Comparison of ENCODE assay signal across 9 mouse cellular contexts in genomic region chr10:94013196-94013595, GRCm38 (mm10). TPM values are rescaled to one million over a fixed set of nuclear protein-coding genes. Genes with fewer than 3 reads are reported as not detected.
DNase-seq lines count a peak whose midpoint lies in the region; ATAC-seq and TF ChIP-seq lines count a peak whose summit lies in the region.
"Had no signal": no experiment of that assay in that cellular context is flagged by ENCODE, and none has a peak within 500 bp of the region (broad histone marks: within the 10 kb centered on the region; RNA-seq: fewer than 3 reads in every experiment).

No protein-coding gene starts in this region.

- H3K4me1 ChIP-seq in forebrain, embryonic 14.5 days (ENCODE audit: control insufficient read depth, insufficient read depth, low read length): no peaks in the 10 kb centered on the region
- no peaks in the 10 kb centered on the region for H3K4me1 ChIP-seq in forebrain, embryonic 13.5 days
- no peaks in the 10 kb centered on the region for H3K4me1 ChIP-seq in spleen, adult 2 months (ENCODE audit: control insufficient read depth, insufficient read depth, insufficient read length)

- H3K4me3 ChIP-seq in forebrain, embryonic 14.5 days (ENCODE audit: low read depth, low read length): no peak overlapping the region
- no peak overlapping the region for H3K4me3 ChIP-seq in forebrain, embryonic 13.5 days
- H3K4me3 ChIP-seq in spleen, adult 2 months (ENCODE audit: extremely low read depth, insufficient read depth, insufficient read length): no peak overlapping the region
- H3K4me3 ChIP-seq: limb, embryonic 12.5 days had no signal

- H3K9me3 ChIP-seq in forebrain, embryonic 14.5 days (replicated peaks; ENCODE audit: control insufficient read depth, low read length): no peaks in the 10 kb centered on the region
- H3K9me3 ChIP-seq in forebrain, embryonic 13.5 days (replicated peaks): no peaks in the 10 kb centered on the region
- H3K9me3 ChIP-seq: limb, embryonic 12.5 days had no signal

- peak; percentile 46; the same call in 1 of the 2 replicates for TF ChIP-seq CTCF in spleen, adult 2 months (IDR thresholded peaks at IDR 0.05; ENCODE audit: extremely low read depth, insufficient read depth, insufficient read length, insufficient replicate concordance)

- no peaks in the 10 kb centered on the region for H3K27me3 ChIP-seq in forebrain, embryonic 14.5 days (replicated peaks; ENCODE audit: control insufficient read depth, insufficient read depth, low read length)
- H3K27me3 ChIP-seq in forebrain, embryonic 13.5 days: no peaks in the 10 kb centered on the region
- no peaks in the 10 kb centered on the region for H3K27me3 ChIP-seq in spleen, adult 2 months (ENCODE audit: control insufficient read depth, insufficient read depth, low read length)
- H3K27me3 ChIP-seq: limb, embryonic 12.5 days had no signal

- peak; percentile 67 for DNase-seq in forebrain, embryonic 14.5 days (ENCODE audit: low spot score)
- DNase-seq in urinary bladder, postnatal 14 days (ENCODE audit: low spot score): peak; percentile 66
- DNase-seq in urinary bladder, postnatal 4 days (ENCODE audit: low spot score in 2 of 2): no peak
- peak; percentile 45 to 54 for DNase-seq in cerebellum, postnatal 36 days
- peak; percentile 42 to 67 for DNase-seq in heart, postnatal 36 days
- peak; percentile 72 for DNase-seq in lung, postnatal 14 days
- peak in 1 of 2 experiments; percentile 44 for DNase-seq in spleen, adult 2 months (ENCODE audit: low read depth in 1 of 2, low spot score in 2 of 2)

- WGBS in forebrain, embryonic 14.5 days: 47% methylated on average over 3 of the region's 3 CpGs
- 43% methylated on average over 3 of the region's 3 CpGs for WGBS in forebrain, embryonic 13.5 days
- WGBS in spleen, adult 2 months: 64% methylated on average over 3 of the region's 3 CpGs

- no peak overlapping the region for H3K27ac ChIP-seq in forebrain, embryonic 14.5 days (ENCODE audit: low read depth, low read length)
- H3K27ac ChIP-seq in forebrain, embryonic 13.5 days: no peak overlapping the region
- no peak overlapping the region for H3K27ac ChIP-seq in spleen, adult 2 months (ENCODE audit: insufficient read depth, low read length)
- H3K27ac ChIP-seq: limb, embryonic 12.5 days had no signal

- TF ChIP-seq POLR2A in spleen, adult 2 months (IDR thresholded peaks at IDR 0.05; ENCODE audit: low read depth, low read length): no peak

- no peak overlapping the region for H3K4me2 ChIP-seq in forebrain, embryonic 14.5 days (ENCODE audit: low read length)
- no peak overlapping the region for H3K4me2 ChIP-seq in forebrain, embryonic 13.5 days
- H3K4me2 ChIP-seq: limb, embryonic 12.5 days had no signal

- H3K36me3 ChIP-seq in forebrain, embryonic 14.5 days (ENCODE audit: control insufficient read depth, insufficient read depth, low read length): no peaks in the 10 kb centered on the region; the same call in 1 of the 2 replicates
- 0 out of 2 replicates have a peak, but pooled peaks cover 4% of the 10 kb centered on the region for H3K36me3 ChIP-seq in forebrain, embryonic 13.5 days (ENCODE audit: poor library complexity, severe bottlenecking)
- no peaks in the 10 kb centered on the region for H3K36me3 ChIP-seq in spleen, adult 2 months (ENCODE audit: control insufficient read depth, insufficient read depth, low read length)
- H3K36me3 ChIP-seq: limb, embryonic 12.5 days had no signal

- ATAC-seq in forebrain, embryonic 14.5 days: no peak
- no peak for ATAC-seq in forebrain, embryonic 13.5 days

- H3K9ac ChIP-seq in forebrain, embryonic 14.5 days (ENCODE audit: low read length): no peak overlapping the region
- H3K9ac ChIP-seq in forebrain, embryonic 13.5 days: no peak overlapping the region
- H3K9ac ChIP-seq: limb, embryonic 12.5 days had no signal

- intact Hi-C loops in heart, postnatal 36 days (cut with DNase I): loop anchor here (2.0 kb wide), 1 partner anchor 104 kb away; no protein-coding TSS in a partner anchor

RNA-seq across cellular contexts. Expression of gene Vezt, which starts 22.4 kb away (rescaled TPM):
- polyA plus RNA-seq in forebrain, embryonic 14.5 days (2014; fragmentation: Nextera tagmentation; extraction: Ambion mirVana): 70.2 and 75.5 TPM in 2 replicates
- 50.8 and 55.4 TPM in 2 replicates for polyA plus RNA-seq in forebrain, embryonic 13.5 days (2015; fragmentation: Nextera tagmentation; extraction: Ambion mirVana)
- 10 to 100 TPM; 42.8 to 43.2 TPM for total RNA-seq in heart, postnatal 36 days (2021)
- polyA plus RNA-seq in spleen, adult 2 months (2012; rRNA removed): 4.2 and 4.8 TPM in 2 replicates

RNA-seq across cellular contexts. Expression of gene Fgd6, which starts 22.6 kb away (rescaled TPM):
- polyA plus RNA-seq in forebrain, embryonic 14.5 days (2014; fragmentation: Nextera tagmentation; extraction: Ambion mirVana): 1.3 and 1.7 TPM in 2 replicates
- 1.8 and 2.0 TPM in 2 replicates for polyA plus RNA-seq in forebrain, embryonic 13.5 days (2015; fragmentation: Nextera tagmentation; extraction: Ambion mirVana)
- 1 to 10 TPM; 5.6 to 6.2 TPM for total RNA-seq in heart, postnatal 36 days (2021)
- polyA plus RNA-seq in spleen, adult 2 months (2012; rRNA removed): 2.1 and 2.8 TPM in 2 replicates

Comparison
In these comparisons a context has a peak if more than half of its experiments do, and no peak if none do; other contexts are left out.
1. DNase-seq: peak in forebrain, embryonic 14.5 days (single experiment), urinary bladder, postnatal 14 days (single experiment), cerebellum, postnatal 36 days (2 of 2), heart, postnatal 36 days (2 of 2) and lung, postnatal 14 days (single experiment); none in urinary bladder, postnatal 4 days (0 of 2).